Mouse (Mus musculus) gonadal fat pad, adult 2 months (tissue): ENCODE measurements around the gene Olfr1491. TPM values are rescaled to one million over a fixed set of nuclear protein-coding genes. Genes with fewer than 3 reads are reported as not detected.

Experiments used
- DNase-seq: peaks from one replicate; pipeline ENCODE4 v3.0.0-alpha.2; 2012; ENCODE audit warnings: low read depth
- polyA plus RNA-seq: library from polyadenylated mRNA; depleted of rRNA; stranded (reverse); fragments of >200 nt; gene quantifications from 2 replicates; pipeline ENCODE4 v1.2.3, GENCODE M21; 2012; rRNA removed

The Olfr1491 gene
- not detected in 2 replicates for polyA plus RNA-seq

DNA sequence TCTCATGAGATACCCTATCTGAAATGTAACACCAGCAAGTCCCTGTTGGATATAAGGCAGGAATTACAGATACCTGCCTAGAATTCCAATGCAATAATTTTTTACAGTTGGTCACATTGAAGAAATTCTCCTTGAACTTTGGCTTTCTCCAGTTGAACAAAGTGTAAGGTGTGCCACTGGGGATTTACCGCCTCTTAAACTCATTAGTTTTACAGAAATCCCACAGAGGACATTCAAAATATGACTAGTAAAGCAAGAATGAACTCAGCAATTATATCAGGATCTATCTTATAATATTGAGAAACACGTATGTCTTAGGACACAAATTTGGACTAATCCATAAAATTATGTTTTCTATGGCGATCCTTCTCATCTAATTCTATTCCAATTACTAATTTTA lies at the start of gene Olfr1491:
Gene Olfr1491, plus strand, starts transcription at position 301 of the 400 bp plus-strand sequence.
- no peak for DNase-seq

DNA sequence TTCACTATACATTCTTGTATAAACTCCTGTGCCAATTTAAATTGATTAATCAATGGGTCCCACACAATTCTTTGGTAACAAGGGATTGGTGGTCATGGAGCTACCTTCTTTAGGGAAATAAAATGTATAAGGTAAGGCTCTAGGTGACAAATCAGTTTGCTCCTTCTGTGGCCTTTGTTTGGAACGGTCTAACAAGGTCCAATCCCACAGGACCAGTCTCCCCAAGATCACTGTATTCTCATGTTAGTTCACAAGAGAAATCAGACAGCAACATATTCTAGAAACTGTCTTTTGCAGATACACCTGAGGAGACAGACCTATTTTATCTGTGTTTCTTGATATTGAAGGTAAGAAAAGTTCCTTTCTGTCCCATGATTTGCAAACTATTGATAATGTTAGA lies 46.3 kb upstream of the Olfr1491 start, which contains the start of gene Olfr1490:
Gene Olfr1490, plus strand, starts transcription at position 301 of the 400 bp plus-strand sequence.
- no peak for DNase-seq

DNA sequence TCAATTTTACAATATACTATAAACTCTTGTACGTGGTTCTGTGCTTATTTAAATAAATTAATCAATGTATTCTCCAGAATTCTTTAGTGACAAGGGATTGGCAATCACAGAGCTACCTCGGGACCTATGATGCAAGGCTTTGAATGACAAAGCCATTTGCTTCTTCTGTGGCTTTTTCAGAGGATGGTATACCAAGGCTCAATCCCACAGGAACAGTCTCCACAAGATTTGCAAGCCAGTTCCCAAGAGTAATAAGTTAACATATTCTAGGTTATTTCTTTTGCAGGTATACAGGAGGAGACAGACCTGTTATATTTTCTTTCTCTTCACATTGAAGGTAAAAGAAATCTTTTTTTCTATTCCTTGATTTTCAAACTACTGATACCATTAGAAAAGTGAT lies 25.9 kb downstream of the Olfr1491 start, which contains the start of gene Olfr1493-ps1:
Gene Olfr1493-ps1, plus strand, starts transcription at position 301 of the 400 bp plus-strand sequence.
- no peak for DNase-seq

DNA sequence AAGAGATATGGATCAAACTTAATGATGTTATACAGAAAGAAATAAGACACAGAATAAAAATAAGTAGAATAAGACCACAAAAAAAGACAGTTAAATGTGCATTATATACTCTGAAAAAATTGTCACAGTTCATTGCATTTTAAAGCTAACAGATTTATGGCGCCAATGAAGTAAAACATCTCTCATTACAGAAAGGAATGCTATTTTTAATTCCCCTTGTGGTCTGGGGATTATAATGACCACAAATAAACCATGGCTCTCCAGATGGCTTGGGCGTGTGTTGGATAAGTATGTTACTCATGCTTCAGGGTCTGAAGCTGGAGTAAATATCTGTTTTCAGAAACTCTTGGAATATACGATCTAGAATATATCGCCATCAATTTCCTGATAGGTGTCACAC lies 42.4 kb downstream of the Olfr1491 start, which contains the start of gene Olfr1494:
Gene Olfr1494, plus strand, starts transcription at position 301 of the 400 bp plus-strand sequence.
- DNase-seq, result no peak

DNA sequence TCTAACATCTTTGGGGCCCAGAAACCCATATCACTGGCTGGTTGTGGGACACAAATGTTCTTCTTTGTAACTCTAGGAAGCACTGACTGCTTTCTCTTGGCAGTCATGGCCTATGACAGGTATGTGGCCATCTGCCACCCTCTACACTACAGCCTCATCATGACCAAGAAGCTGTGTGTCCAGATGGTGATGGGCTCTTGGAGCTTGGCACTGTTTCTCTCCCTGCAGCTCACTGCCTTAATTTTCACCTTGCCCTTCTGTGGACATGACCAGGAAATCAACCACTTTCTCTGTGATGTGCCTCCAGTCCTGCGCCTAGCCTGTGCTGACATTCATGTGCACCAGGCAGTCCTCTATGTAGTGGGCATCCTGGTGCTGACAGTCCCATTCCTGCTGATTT lies 52.3 kb downstream of the Olfr1491 start:
- DNase-seq, result no peak

Other genes starting within 250 kb of the Olfr1491 start
- gene Olfr1472, start 241.2 kb upstream of the Olfr1491 start, polyA plus RNA-seq, result not detected in 2 replicates
- gene Olfr1474, start 227.7 kb upstream of the Olfr1491 start, polyA plus RNA-seq, result not detected in 2 replicates
- gene Olfr1475, start 217.1 kb upstream of the Olfr1491 start, polyA plus RNA-seq, result not detected in 2 replicates
- gene Olfr1477, start 196.7 kb upstream of the Olfr1491 start, polyA plus RNA-seq, result not detected in 2 replicates
- not detected in 2 replicates for gene Olfr1480, start 169.4 kb upstream of the Olfr1491 start, polyA plus RNA-seq
- gene Olfr1484, start 113.8 kb upstream of the Olfr1491 start, polyA plus RNA-seq, result not detected in 2 replicates
- gene Olfr1487, start 79.9 kb upstream of the Olfr1491 start, polyA plus RNA-seq, result not detected in 2 replicates
- gene Olfr1489, start 65.6 kb upstream of the Olfr1491 start, polyA plus RNA-seq, result not detected in 2 replicates
- not detected in 2 replicates for gene Olfr1490, start 46.2 kb upstream of the Olfr1491 start, polyA plus RNA-seq
- gene Olfr1493-ps1, start 26.0 kb downstream of the Olfr1491 start, polyA plus RNA-seq, result not detected in 2 replicates
- not detected in 2 replicates for gene Olfr1494, start 42.5 kb downstream of the Olfr1491 start, polyA plus RNA-seq
- gene Olfr1495, start 67.3 kb downstream of the Olfr1491 start, polyA plus RNA-seq, result not detected in 2 replicates
- gene Olfr1496, start 80.6 kb downstream of the Olfr1491 start, polyA plus RNA-seq, result not detected in 2 replicates
- not detected in 2 replicates for gene Olfr1497, start 100.9 kb downstream of the Olfr1491 start, polyA plus RNA-seq
- gene Olfr1499, start 122.2 kb downstream of the Olfr1491 start, polyA plus RNA-seq, result not detected in 2 replicates
- not detected in 2 replicates for gene Olfr1500, start 133.2 kb downstream of the Olfr1491 start, polyA plus RNA-seq
- gene Olfr1501, start 153.4 kb downstream of the Olfr1491 start, polyA plus RNA-seq, result not detected in 2 replicates
- gene Olfr1502, start 164.5 kb downstream of the Olfr1491 start, polyA plus RNA-seq, result not detected in 2 replicates
- not detected in 2 replicates for gene Olfr1504, start 200.7 kb downstream of the Olfr1491 start, polyA plus RNA-seq
- not detected in 2 replicates for gene Olfr1505, start 216.3 kb downstream of the Olfr1491 start, polyA plus RNA-seq